Mouse (Mus musculus): ENCODE measurements around the gene Cnot10.
"Not testable (repeated sequence)": the region's sequence is repeated elsewhere in the genome, so short reads cannot be mapped to it uniquely, and the experiment has no call there.

Gene Cnot10

DNA sequence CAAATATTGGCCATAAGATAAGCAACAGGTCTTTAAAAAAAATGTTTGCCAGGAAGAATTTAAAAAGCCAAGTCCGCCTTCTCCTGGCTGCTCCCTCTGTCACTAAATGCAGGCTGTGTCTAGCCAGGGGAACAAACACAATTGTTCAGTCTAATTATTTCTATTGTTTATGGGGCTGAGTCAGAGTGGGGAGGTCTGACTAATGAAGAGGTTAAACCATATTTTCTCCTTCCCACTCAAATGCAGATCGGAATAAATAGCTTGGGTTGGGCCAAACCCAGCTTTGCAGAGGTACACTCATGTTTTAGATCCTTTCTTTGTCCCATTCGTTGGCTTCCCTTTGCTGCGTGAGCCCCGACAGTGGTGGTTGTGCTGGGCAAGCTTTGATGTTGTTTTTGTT, 9.4 kb upstream of the Cnot10 start:
- DNase-seq, result no peak

GRCm38 (mm10) chr9:114648472-114648871, 8.5 kb upstream of the Cnot10 start:
- DNase-seq, result not testable (repeated sequence)

- no peak for DNase-seq
Observed at GRCm38 (mm10) chr9:114647506-114648432, 7.8 kb upstream of the Cnot10 start.

DNA sequence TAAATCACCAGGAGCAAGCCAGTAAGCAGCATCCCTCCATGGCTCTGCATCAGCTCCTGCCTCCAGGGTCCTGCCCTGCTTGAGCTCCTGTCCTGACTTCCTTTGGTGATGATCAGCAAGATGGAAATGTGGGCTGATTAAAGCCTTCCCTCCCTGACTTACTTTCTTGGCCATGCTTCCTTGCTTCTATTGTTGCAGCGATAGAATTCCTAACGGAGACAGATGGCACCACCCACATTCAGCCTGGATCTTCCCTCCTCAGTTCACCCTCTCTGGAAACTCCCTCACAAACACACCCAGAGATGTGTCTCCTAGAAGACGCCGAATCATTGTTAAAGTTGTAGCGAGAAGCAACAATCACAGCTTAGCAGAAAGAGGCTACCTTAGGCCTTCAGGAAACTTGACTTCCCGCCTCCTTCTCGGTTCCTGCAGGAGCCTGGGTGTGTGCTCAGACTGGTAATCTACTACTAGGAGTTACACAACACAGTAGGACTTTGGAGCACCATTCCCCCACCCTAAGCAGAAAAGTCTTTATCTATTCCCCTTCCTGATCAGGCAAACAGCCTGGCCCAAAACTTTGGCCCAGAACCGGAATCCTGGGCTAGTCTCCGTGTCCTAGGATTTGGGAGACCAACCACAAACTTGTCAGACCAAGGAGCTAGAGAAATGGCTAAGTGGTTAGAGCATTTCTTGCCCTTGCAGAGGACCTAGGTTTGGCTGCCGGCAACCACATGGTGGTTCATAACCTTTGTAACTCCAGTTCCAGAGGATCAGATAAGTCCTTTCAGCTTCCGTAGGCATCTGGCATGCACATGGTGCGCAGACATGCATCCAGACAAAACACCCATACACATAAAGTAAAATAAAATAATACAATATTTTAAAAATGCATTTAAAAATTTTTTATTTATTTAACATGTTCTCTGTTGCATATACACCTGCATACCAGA, 6.8 kb upstream of the Cnot10 start:
- DNase-seq, result no peak

DNA sequence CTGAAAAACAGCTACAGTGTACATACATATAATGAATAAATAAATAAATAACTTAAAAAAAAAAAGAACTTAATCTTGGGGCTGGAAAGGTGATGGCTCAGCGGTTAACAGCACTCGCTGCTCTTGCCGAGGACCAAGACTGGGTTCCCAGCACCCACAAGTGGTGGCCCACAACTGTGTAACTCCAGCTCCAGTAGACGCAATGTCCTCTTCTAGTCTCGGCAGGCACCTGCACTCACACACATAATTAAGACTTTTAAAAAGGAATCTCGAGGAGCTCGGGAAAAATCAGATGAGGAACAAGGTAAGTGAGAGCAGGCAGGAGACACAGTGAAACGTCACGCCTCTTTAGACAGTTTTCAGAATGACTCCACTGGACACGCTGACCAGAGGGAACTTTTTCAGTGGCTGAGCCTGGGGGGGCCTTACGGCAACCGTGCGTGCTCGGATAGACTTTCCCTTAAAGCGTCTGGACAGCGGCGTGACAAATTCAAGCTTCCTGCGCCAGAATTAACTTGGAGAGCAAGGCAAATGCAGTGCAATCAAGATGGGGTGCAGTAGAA, 717 bp downstream of the Cnot10 start:
- DNase-seq, result no peak

- no peak for DNase-seq
Observed at GRCm38 (mm10) chr9:114636751-114637150, 3.2 kb downstream of the Cnot10 start.

- no peak for DNase-seq
Observed at GRCm38 (mm10) chr9:114636150-114636549, 3.8 kb downstream of the Cnot10 start.

- no peak for DNase-seq
Observed at GRCm38 (mm10) chr9:114632331-114632730, 7.7 kb downstream of the Cnot10 start.

GRCm38 (mm10) chr9:114626726-114627125, 13.3 kb downstream of the Cnot10 start:
- DNase-seq, result no peak

- no peak for DNase-seq
Observed at GRCm38 (mm10) chr9:114624178-114624577, 15.8 kb downstream of the Cnot10 start.

- DNase-seq, result no peak
Observed at GRCm38 (mm10) chr9:114621149-114621548, 18.8 kb downstream of the Cnot10 start.

DNA sequence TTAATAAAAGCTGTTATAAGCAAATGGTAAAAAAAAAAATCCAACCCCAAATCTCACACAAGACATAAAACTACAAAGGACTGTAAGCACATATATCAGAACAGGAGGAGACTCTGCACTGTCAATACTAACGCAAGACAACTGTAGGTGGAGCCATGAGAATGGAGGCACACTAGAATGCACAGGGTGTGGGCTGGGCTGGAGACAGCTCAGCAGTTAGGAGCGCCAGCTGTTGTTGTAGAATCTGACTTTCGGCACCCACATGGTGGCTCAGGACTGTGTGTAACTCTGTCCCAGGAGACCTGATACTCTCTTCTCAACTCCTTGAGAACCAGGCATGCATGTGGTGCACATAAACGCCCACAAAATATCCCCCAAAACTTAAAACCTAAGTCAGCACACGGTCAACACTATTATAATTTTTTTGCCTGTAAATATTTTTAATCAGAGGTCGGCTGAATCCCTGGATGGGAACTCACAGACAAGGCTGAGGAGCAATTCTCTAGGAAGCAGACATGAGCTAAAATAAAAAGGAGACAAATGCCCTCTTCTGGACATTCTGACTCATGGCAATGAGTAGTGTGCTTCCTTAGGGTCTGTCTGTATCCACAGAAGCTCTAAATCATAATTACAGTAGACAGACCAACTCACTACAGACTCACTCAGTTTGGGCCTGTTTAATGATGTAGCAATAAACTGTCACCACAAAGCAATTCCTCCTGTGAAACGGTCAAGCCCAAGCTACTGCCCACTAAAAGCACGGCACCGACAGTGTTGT, 25.6 kb downstream of the Cnot10 start:
- DNase-seq, result no peak

DNA sequence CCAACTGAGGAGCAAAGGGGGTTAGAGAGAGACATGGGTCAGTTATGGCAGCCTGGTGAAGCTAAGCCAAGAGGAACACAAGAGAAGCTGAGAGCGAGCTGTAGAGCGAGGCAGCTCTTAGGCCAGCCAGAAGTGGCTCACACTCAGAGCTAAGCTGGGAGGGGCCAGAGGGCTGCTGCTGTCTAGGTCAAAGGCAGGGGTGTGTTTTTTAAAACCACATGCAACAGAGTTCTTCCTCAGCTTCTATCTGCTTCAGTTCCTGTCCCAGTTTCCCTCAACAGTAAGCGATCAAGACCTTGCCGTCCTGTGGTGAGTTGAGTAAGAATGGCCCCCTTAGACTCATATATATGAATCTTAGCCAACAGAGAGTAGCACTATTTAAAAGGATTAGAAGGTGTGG, 27.0 kb downstream of the Cnot10 start:
- DNase-seq, result no peak

DNA sequence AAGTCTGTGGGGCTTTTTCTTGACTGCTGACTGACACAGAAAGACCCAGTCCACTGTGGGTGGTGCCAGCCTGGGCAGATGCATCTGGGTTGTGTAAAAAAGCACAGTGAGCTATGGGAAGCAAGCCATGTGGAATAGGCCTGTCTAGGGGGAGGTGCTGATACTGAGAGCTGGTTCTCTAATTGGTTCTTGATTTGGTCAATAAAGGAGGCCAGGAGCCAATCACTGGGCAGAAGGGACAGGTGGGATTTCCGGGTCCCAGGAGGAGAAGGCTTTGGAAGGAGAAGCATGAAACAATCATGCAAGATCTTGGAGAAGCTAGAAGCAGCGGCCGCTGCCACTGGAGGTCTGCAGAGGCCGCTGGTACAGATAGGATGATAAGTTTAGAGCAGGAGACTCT, 27.4 kb downstream of the Cnot10 start:
- DNase-seq, result no peak

DNA sequence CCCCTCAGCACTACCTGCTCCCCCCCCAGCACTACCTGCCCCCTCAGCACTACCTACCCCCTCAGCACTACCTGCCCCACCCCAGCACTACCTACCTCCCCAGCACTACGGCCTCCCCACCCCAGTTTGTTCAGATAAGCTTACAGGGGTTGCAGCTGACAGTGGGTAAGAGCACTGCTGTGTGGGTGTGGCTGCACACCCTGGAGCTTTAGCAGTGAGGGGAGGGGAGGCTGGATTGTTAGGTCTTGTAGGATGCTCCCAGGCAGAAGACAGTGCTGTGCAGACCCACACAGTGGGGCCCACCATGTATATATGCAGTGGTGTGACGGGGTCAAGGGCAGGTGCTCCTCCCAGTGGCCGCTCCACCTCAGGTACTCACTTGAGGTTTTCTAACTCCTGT, 29.7 kb downstream of the Cnot10 start:
- no peak for DNase-seq

DNA sequence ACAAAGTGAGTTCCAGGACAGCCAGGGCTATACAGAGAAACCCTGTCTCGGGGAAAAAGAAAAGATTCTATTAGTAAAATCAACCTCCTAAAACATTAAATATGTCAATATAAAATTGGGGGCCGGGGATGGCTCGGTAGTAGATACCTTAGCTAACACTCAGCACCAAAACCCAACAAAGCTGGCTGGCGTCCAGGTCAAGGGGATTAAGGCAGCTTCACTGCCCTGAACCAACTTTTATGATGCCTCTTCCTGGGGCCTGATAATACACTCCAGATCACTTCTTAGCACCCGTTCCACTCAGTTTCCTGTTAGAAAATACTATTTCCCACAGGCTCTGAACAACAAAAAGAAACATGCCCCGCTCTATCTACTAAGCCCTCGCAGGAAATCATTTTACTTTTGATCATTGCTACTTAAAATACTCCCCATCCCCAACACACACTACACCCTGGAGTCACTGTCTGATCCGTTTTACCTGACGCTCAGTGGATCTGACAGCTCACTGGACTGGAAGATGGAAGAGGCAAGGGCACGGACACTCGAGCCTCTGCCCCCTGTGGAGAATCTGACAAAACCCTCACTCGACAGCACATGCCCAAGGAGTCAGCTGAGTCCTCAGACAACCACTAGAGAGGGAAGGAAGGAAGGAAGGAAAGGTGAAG, 36.0 kb downstream of the Cnot10 start:
- DNase-seq, result no peak

DNA sequence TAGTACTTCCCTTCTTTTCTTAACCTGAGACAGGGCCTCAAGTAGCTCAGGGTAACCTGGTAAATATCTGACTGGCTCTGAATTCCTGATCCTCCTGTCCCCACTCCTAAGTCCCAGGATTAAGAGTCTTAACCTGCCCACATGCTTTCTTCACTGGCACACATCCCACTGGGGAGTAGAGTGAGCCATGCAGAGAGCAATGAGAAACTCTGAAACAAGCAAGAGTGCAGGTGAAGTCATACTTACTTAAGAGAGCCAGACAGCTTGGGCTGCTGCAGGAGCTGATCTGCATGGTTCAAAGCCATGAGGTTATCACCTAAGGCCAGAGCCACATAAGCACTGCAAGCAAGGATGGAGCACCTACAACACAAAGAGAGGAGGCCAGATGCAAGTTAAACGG, 38.9 kb downstream of the Cnot10 start:
- no peak for DNase-seq

DNA sequence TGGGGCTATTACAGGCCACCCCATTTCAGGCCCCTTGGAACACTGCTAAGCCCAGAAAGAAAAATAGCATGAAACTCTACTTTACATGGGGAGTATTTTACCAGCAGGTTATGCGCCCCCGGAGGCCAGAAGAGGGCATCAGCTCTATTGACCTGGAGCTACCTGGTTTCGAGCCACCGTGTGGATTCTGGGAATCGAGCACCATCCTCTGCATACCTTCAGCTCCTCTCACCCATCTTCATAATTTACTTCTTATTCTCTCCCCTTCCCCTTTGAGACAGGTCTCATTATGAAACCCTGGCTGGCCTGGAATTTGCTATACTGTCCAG, 55.0 kb downstream of the Cnot10 start:
- no peak for DNase-seq

- peak; percentile 14 to 48 for DNase-seq
Observed at GRCm38 (mm10) chr9:114584183-114585016, 55.6 kb downstream of the Cnot10 start.

DNA sequence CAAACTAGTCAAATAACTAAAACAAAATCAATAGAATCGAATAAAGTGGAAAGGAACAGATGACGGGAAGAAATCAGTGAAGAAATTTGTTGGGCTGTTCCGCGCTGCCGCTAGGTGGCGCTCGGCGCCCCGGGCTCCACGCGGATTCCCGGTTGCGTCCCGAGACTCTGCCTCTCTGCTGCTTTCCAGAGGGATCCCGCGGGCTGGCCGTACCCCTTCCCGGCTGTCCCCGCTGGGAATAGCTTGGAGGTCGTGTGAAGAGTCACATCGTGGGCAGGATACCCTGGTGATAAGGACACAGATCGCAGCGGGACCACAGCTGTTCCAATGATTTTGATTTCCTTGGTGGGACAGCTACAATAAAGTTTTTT, 56.2 kb downstream of the Cnot10 start:
- DNase-seq, result peak; percentile 47 to 70

DNA sequence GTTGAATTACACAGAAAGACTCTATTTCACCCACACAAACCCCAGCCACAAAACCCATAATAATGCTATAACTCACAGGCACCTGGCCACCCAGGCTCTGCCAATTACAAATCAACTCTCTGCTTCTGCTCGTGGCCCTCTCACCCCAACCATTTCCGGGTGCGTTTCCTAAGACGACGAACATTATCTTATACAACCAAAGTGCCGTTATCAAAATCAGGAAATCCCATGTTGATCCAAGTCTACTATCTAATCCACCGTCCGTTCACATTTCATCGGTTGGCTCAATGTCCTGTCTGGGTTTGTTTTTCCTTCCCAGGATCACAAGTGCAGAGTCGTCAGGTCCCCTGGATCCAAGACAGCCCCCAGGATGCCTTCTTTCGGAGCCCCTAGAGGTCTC, 61.3 kb downstream of the Cnot10 start:
- no peak for DNase-seq
